Mouse (Mus musculus) left cerebral cortex, adult 11 months (tissue): ENCODE measurements at regions not wholly inside any gene's neighbourhood (a gene's known extent, or its start where the extent isn't known, plus 50 kb on each side); places are given as distances from the start of the nearest gene placed in this dataset.

Experiments
- DNase-seq: peaks from one replicate; pipeline ENCODE4 v3.0.0; 2022; ENCODE audit warnings: low spot score

DNA sequence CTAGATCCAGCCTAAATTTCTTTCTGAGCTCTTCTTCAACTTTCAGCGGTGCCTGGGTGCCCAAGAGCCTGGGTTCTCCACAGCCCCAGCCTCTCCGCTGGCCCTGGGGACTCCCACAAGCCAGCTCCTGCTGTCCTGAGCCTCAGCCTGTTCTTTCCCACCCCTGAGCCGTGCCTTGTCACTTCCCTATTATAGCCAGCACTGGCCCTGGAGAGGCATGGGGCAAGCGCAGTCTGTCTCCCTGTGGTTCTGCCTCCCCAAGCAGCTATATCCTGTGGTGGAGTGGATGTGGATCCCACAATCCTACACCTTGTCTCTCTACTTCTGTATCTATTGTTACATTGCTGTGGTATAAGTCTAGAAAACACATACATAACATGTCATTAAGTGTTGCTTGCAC is 128.6 kb upstream of the Hgf start:
- DNase-seq = no peak

DNA sequence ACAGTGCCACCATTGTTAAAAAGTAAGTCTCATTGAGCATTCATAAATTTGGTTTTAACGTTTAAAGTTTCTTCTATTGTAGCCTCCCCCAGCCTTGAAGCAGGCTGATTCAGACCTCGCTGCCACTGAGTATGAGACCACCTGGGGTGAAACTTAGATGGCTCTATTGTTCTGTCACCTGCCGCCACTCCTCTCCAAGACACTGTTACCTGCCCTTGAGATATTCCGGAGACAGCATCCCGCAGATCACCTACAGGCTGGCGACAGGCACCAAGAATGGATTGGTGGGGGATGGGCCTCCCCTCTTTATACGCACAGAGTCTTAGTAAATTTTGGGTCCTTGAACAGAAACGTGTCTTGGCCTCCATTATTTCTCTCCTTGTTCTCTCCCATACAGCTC is 128.0 kb upstream of the Hgf start:
- no peak for DNase-seq

DNA sequence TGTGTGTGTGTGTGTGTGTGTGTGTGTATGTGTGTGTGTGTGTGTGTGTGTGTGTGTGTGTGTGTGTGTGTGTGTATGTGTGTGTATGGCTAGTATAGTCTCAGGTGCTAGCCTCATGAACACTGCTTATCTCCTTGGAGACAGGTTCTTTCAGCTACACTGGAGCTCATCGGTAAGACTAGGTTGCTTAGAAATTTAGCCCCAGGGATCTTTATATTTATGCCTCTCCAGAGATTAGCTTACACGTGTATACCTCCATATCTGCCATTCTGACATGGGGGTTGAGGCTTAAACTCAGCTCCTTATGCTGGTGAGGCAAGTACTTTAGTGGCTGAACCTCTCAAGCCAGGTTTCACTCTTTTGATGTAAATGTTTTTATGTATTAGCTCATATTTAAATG is 127.0 kb upstream of the Hgf start:
- DNase-seq = no peak

DNA sequence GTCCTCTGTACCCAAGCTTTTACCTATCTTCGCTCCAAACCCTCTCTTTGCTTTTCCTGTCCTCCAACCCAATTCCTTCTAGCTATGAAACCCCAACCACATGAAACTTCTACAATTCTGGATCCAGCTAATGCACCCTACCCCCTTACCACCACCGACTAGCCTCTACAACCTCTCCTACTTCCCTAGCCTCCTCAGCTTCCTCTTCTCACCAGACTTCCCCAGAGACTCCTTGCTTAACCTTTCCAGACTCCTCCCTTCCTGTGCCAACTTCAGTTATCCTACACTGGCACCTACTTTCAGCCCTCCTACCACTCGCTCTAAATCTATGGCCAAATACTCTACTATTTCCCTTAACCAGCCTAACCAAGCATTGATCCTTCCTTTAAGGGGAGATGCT is 118.7 kb upstream of the Hgf start:
- DNase-seq = no peak

DNA sequence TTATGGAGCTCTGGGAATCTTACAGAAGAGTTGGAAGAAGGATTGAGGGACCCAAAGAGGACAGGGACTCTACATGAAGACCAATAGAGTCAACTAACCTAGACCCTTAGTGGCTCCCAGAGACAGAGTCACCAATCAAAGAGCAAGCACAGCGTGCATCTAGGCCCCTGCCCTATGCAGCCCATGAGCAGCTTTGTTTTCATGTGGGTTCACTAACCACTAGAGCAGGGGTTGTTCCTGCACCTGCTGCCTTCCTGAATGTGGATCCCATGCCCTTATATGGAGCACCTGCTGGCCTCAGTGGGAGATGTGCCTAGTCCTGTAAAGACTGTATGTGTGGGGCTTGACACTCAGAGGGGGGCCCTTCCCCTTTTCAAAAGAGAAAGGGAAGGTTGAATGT is 108.2 kb upstream of the Hgf start:
- DNase-seq = no peak

DNA sequence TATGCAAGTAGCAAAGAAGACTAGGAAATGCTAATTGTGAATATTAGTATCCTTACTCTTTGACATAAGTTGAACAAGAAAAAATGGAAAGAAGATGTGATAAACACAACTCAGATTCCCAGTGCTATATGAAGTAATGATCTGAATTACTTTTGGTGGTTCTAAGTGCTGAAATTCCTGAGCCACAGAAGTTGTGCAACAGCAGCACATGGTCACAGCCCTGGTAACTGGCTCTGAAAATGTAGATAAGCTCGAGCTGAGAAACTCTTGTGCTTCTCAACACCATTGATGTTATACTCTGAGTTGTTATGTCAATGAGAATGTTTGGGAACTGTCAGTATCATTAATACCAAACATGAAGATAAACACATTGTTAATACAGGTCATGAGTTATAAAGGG is 106.3 kb upstream of the Hgf start:
- DNase-seq = no peak

DNA sequence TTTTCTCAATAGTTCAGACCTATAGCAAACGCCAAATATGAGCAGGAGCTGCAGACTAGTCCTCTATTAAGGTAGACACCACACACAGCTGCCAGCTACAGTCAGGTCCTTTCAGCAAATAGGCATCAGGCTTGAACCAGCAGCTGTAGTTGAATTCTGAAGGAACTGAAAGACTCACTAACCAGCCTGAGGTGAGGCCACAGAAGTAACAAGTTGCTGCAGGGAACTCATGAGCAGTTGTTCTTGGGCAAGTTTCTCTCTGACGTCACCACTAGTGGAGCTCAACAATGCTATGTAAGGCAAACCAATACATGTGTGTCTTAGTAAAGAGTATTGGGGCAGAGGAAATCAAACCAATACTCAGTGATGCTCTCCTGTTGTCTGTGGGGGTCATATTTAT is 91.5 kb upstream of the Hgf start:
- DNase-seq = no peak

DNA sequence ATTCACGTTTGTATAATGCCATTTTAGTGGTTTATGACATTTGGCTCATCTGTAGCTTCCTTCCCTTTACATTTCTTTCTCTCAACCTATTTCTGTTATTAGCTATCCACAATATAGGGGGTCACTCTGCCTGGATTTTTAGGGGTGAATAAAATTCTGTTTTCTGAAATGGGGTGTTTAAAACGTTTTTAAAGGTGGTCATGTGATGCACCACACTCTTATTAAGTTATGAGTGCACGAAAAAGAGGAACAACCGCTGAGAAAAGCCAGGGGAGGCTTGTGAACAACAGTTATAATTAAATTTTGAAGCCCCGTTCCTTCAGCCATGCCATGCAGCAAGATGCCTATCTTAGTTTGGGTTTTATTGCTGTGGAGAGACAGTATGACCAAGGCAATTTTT is 87.0 kb upstream of the Hgf start:
- DNase-seq = no peak

DNA sequence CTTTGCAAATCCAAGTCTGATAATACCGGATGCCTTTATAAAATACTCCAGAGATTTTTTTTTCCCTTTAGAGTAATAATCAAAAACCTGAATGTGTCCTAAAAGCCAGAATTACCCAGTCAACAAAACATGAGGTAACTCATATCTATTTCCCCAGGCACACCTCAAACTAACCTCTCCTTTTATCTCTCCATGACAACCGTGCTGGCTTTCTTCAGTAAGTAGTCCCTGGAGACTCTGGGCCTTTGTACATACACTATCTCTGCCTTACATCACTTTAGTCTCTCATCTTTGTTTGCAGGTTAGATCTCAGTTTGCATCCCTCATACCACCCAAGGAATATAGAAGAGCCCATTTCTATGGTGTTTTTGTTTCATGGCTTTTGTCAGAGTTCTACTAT is 84.7 kb upstream of the Hgf start:
- DNase-seq = no peak

DNA sequence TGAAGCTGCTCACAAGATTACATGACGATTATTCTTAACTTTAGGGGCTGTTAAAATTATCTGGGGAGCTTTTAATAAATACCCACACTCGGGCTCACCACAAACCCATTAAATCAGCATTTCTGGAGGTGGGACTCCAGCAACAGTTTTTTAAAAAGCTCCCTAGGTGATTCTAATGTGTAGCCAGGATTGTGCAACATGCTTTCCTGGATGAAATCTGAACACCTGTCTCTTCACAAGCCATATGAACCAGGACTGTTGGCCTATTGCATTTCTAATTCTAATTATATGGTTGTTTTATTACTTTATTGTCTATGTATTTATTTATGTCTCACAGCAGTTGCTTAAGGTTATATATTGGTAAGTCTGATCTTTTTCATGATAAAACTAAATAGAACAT is 84.1 kb upstream of the Hgf start:
- no peak for DNase-seq

DNA sequence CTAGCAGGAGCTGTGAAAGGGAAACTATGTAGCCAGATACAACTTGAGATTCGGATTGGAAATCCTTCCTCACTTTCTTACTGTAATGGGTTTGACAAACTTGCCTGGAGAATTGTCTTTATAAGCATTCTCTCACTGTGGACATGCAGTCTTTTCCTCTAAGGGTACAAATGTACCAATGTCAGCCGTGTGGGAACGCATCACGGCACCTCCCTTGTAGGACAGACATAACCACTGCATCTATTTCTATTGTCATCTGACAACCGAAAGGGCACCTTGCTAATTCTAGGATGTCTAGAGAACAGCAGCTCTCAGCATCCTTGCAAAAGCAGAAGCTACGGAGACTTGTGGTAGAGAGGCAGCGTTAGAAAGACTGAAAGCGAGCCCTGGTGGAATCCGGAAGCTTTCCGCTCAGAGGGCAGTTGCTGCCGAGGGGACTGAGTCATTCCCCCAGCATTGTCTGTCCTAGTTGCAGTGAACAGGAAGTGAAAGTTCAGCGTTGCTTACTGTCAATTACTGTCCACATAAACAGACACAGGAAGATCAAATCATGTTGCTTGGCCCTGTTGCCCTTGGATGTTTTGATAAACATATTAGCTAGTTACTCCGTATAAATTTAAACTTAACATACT is 83.5 kb upstream of the Hgf start:
- DNase-seq = peak; percentile 9

DNA sequence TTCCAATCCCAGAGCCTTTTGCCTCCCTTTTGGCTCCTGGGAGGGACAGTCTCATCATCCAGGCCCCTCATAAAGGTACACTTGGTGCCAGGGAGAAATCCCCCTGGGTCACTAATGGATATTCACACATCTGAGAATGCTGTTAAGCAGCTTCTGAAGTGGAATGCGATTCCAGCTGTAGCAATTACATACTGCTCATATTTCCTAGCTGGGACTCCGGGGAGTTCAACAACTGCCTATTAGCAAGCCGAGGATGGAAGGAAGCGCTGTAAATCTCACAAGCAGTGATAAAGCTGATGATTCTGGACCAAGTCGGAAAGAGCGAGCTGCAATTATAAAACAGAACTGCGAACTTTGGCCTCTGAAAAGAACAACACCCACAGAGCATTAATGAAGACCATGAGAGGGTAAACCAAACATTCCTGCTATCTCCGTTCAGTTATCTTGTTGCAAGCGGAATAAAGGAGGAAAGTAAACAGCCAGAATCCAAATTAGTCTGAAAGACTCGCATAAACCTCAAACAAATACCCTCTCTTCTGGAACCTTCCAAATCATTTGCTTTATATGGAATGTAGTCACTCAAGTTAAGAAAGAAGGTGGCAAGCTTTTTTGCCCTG is 82.8 kb upstream of the Hgf start:
- DNase-seq = no peak

DNA sequence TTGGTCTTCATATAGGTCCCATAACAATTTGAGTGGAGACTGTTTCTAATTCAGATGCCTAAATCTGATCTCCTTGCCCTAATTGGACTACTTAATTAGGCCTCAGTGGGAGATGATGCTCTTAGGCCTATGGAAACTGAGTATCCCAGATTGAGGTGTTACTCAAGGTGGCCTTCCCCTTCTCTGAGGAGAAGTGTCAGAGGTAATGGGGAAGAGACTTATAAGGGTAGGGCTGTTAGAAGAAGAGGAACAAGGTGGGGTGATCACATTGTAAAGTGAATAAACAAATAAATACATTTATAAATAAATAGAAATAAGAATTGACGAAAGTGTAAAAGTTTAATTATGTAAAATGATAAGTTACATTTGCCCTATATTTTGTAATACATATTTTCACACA is 65.3 kb upstream of the Hgf start:
- no peak for DNase-seq

DNA sequence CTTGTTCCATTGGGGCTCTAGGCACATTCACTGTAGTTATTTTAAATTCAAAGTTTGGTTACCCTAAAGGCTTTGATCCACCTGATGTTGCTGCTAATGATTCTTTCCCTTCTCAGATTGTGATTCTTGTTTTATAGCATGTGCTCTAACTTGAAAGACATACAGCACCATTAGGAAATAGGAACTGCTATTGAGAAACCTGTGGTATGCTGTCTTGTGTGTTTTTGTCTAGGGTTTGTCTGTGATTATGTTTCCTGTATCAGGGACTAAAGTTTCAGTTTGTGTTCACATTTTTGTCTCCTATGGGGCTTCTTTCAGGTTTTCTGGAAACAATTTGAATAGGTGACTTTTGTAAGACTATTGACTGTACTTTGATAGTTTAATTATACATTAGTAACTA is 63.5 kb upstream of the Hgf start:
- DNase-seq = no peak

DNA sequence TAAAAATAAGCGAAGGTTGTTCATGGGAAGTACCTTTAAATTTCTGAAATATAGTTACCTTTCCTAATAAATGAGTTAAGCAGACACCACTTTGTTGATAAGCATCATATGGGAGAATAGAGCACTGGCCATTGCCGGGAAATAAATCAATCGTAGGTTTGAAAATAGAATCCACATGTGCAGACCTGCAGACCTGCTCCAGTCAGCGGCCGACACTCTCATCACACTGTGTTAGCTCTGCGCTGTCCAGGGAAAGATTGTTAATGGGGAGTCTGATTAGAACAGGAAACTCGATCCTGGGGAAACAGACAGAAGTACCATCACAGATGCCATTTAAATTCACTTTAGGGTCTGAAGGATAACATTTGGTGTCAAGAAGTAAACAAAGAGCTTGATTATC is 53.4 kb upstream of the Hgf start:
- no peak for DNase-seq
